Mouse (Mus musculus) erythroblast, embryonic 14.5 days (primary cell): ENCODE data around the gene Fgfr2. TPM values are rescaled to one million over a fixed set of nuclear protein-coding genes. Genes with fewer than 3 reads are reported as not detected.

ENCODE experiments used
- H3K27me3 ChIP-seq: 2 replicates; pipeline ENCODE4 v1.6.1; 2012; ENCODE audit warnings: inconsistent platforms; ENCODE audit not compliant: control insufficient read depth
- H3K36me3 ChIP-seq: 2 replicates; pipeline ENCODE4 v1.6.1; 2012; ENCODE audit warnings: mild to moderate bottlenecking, inconsistent platforms; ENCODE audit not compliant: control insufficient read depth
- H3K4me1 ChIP-seq: 2 replicates; pipeline ENCODE4 v1.6.1; 2012; ENCODE audit warnings: inconsistent platforms; ENCODE audit not compliant: control insufficient read depth
- H3K4me3 ChIP-seq: replicated peaks from 2 replicates; pipeline ENCODE3; 2012; ENCODE audit warnings: moderate library complexity, mild to moderate bottlenecking, inconsistent platforms
- H3K9me3 ChIP-seq: 2 replicates; pipeline ENCODE4 v1.6.1; 2012; ENCODE audit warnings: low read length, inconsistent platforms, mixed read lengths; ENCODE audit not compliant: control insufficient read depth
- GATA1 ChIP-seq: IDR thresholded peaks from 2 replicates; pipeline ENCODE4 v1.6.1; 2012; ENCODE audit warnings: low read length, inconsistent platforms, mixed read lengths
- TAL1 ChIP-seq: IDR thresholded peaks from 3 replicates; pipeline ENCODE4 v1.6.1; 2012; ENCODE audit warnings: low read length, inconsistent platforms, mixed read lengths
- polyA plus RNA-seq: library from polyadenylated mRNA; stranded (reverse); fragments of >175 nt; gene quantifications from 2 replicates; pipeline ENCODE4 v1.2.3, GENCODE M21; 2012

Fgfr2 gene
- polyA plus RNA-seq, 1 experiment: not detected

DNA sequence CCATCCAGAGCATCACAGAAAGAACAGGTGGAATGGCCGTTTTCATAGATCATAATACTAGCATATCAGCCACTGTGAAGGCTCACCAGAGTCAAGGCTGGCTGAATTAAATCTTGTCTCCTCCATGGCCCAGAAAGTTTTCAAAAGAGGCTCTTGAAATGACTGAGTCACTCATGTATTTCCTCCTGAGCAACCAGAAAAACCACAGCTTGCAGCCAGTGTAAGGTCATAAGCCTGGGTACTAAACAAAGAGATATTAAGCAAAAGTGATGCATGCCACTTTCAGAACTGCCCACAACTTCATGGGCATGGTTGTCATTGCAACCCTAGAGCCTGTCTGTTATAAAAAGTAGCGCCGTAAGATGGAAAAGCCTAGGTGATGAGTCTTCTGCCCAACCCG is 694.8 kb downstream of the Fgfr2 start:
- Histone ChIP-seq H3K36me3 (no peaks in the 10 kb centered on the region), H3K9me3 (peaks cover 5% of the 10 kb centered on the region), H3K27me3 (no peaks in the 10 kb centered on the region; the same call in 1 of the 2 replicates), H3K4me1 (no peaks in the 10 kb centered on the region), H3K4me3 (no peak overlapping the region)
- TF ChIP-seq GATA1 (no peak), TAL1 (no peak)

DNA sequence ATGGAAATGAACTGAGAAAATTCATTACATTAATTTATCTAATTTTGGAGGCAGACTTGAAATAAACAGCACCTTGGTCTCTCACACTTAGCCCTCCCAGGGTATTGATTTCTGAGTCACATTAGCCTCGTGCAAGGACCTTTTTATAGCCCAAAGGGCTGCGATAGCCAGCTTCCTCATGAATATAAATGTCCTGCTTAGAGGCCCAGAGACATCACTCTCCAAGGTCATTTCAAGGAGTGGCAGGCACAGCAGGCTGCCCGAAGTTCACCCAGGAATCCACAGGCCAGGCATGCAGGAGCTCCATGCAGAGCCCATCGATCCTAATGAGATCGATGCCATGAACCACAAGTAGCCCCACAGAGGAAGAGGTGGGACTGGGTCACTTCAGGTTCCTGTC is 697.1 kb downstream of the Fgfr2 start:
- Histone ChIP-seq H3K4me3 (no peak overlapping the region), H3K9me3 (peaks cover under 1% of the 10 kb centered on the region), H3K4me1 (no peaks in the 10 kb centered on the region), H3K27me3 (no peaks in the 10 kb centered on the region; the same call in 1 of the 2 replicates), H3K36me3 (no peaks in the 10 kb centered on the region)
- TF ChIP-seq TAL1 (no peak), GATA1 (no peak)

DNA sequence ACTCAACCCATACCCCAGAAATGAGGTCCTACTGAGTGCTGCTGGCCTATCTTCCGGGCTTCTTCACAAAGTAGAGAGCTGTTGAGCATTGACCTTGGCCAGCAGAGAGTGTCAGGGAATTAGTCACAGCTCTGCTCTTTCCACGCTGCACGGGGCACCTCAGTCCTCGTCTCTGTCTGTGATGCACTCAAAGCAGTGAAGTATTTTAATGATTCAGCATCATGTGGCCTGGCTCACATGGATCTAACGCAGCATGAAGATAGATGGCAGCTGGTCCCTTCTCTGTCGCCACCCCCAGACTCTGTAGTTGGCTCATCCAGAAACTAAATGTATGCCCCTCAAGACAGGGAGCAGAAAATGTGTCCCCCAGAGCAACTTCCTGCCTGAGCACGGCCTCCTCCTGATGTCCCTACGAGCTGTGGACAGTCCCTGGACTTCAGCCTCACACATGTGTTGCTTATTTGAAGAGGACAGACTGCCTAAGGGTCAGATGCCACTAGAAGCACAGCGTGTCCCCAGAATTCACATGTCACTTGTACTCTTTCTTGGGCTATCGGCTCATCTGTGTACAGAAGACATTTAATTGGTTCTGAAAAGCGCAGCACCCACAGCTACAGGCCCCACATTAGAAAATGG is 697.7 kb downstream of the Fgfr2 start:
- no peaks in the 10 kb centered on the region for H3K27me3 ChIP-seq
- no peaks in the 10 kb centered on the region for H3K36me3 ChIP-seq
- no peaks in the 10 kb centered on the region for H3K9me3 ChIP-seq
- H3K4me1 ChIP-seq: no peaks in the 10 kb centered on the region
- TF ChIP-seq TAL1 (no peak), GATA1 (no peak)
- no peak overlapping the region for H3K4me3 ChIP-seq

DNA sequence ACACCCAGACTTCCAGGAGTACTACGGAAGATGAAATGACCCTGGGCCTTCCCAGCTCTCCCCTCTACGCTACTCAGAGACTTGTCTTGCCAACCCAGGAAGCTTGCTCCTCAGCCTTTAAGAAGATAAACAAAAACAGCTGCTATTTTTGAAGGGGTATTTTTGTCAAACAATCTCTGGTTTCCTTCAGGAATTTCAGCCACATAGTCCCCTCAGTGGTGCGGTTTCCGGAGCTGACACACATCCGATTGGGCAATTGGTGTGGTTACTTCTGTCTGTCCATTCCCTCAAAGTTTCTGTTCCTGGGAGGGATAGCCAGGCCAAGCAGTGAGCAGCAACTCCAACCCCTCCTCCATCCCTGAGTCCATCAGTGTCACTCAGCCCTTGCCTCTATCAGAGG is 699.6 kb downstream of the Fgfr2 start:
- Histone ChIP-seq H3K4me1 (no peaks in the 10 kb centered on the region), H3K27me3 (no peaks in the 10 kb centered on the region), H3K4me3 (no peak overlapping the region), H3K36me3 (no peaks in the 10 kb centered on the region), H3K9me3 (no peaks in the 10 kb centered on the region)
- TF ChIP-seq TAL1 (no peak), GATA1 (no peak)

DNA sequence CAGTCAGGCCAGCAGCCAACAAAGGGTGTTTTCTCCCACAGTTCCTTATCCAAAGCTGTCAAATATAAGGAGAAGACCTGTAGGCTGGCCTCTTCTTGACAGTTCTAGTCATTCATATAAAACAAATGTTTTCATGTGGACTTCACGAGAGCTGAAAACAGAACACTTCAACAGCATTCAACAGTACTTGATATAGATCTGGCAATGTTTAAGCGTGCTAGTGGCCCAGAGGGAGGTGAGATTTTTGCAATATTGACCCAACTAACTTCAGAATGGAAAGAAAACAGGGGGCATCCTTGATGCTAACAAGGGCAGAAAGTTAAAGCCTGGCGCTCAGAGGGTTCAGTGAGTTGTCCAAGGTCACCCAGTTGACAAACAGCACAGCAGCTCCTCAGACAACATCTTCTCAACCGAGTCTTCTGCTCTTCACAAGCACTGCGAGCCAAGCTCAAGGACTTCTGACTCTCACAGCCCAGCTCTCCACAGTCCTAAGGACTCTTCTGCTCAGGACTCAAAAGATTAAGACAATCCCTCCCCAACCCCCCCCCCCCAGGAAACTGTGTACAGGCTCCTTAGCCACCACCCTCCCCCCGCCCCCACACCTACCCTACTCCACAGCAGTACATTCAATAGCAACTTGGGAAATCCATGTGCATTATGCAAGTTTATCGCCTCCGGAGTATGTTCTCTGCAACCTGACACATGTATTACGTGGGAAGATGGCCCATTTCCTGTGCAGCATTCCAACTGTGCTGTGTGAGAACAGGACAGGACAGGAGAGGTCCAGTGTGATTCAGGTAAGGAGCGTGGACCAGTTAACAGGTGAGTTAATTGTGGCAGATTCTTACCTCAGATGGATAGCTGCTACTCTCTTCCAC is 703.5 kb downstream of the Fgfr2 start:
- no peaks in the 10 kb centered on the region for H3K4me1 ChIP-seq
- H3K4me3 ChIP-seq: no peak overlapping the region
- H3K36me3 ChIP-seq: no peaks in the 10 kb centered on the region
- no peak for TF ChIP-seq GATA1
- no peak for TF ChIP-seq TAL1
- no peaks in the 10 kb centered on the region for H3K27me3 ChIP-seq
- no peaks in the 10 kb centered on the region for H3K9me3 ChIP-seq

DNA sequence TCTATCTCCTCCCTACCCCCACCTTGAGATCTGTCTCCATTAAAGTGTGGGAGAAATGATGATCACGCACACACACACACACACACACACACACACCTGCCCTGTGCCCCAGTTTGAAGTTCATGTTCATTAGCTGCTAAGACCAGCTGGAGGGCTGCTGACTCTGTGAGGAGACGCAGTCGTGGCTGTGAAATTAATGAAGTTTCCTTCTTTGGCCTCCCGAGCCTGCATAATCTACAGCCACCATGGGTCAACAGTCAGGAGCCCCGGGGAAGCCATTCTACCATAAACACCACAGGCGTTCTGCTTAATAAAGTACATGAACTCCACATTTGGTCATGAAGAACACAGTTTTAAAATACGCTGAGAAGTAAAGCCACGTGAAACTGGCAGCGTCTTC is 706.3 kb downstream of the Fgfr2 start:
- Histone ChIP-seq H3K9me3 (no peaks in the 10 kb centered on the region), H3K27me3 (no peaks in the 10 kb centered on the region), H3K4me3 (no peak overlapping the region), H3K4me1 (no peaks in the 10 kb centered on the region), H3K36me3 (no peaks in the 10 kb centered on the region)
- no peak for TF ChIP-seq TAL1
- no peak for TF ChIP-seq GATA1

DNA sequence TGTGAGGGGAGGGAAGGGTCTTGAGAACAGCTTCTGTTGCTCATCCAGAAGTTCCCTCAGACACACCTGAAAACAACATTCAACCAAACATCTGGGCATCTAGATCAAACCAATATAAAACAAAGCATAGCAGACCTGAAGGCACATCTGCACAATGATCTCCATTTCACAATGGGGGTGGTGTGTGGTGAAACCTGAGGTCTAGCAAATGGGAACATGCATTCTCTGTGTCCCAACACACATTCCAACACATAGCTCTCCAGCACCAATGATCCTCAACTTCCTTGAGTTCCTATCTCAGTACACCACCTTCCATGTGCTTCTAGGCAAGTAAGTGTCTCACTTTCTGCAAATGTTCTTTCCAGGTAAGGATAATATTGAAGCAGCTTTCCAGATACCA is 707.3 kb downstream of the Fgfr2 start:
- H3K9me3 ChIP-seq: no peaks in the 10 kb centered on the region
- no peaks in the 10 kb centered on the region for H3K27me3 ChIP-seq
- TF ChIP-seq TAL1 (no peak), GATA1 (no peak)
- no peaks in the 10 kb centered on the region for H3K4me1 ChIP-seq
- no peak overlapping the region for H3K4me3 ChIP-seq
- H3K36me3 ChIP-seq: no peaks in the 10 kb centered on the region

DNA sequence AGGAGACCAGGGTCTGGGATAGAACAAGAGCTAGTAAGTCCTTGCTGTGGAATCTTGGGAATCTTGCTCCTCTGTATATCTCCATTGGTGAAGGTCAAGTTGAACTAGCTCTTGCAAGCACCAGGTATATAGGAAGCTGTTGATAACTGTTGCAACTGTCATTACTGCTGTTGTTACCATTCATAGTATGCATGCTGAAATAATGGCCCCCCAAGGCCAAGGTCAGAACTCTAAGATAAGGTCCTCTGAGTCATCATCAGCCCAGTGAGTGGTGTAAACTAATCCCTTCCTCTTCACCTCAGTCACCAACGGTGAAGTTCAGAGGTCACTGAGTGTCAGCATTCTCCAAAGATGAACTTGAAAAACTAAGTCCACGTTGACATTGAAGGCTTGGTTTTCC is 710.6 kb downstream of the Fgfr2 start:
- H3K9me3 ChIP-seq: no peaks in the 10 kb centered on the region
- no peaks in the 10 kb centered on the region for H3K4me1 ChIP-seq
- TF ChIP-seq GATA1 (no peak), TAL1 (no peak)
- H3K36me3 ChIP-seq: no peaks in the 10 kb centered on the region
- H3K4me3 ChIP-seq: no peak overlapping the region
- no peaks in the 10 kb centered on the region for H3K27me3 ChIP-seq

DNA sequence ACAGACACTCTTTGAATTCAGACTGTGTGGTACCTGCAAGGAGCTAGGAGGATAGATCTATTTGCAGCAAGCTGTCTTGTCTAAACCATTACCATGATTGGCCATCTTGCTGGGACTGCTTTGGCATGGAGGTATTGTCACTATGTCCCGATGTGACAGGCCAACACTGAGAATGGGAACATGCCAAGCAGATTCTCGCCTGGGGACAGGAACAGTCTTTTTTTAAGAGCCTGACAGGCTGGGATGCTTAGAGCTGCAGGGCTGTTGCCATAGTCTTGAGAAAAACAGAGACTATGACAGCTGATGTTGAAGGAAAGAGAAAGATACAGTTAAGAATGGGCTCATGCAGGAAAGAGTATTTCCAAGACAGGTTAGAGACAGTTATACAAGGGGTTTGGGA is 711.4 kb downstream of the Fgfr2 start:
- no peak for TF ChIP-seq GATA1
- TF ChIP-seq TAL1: no peak
- H3K4me1 ChIP-seq: no peaks in the 10 kb centered on the region
- H3K36me3 ChIP-seq: no peaks in the 10 kb centered on the region
- H3K9me3 ChIP-seq: no peaks in the 10 kb centered on the region
- H3K4me3 ChIP-seq: no peak overlapping the region
- no peaks in the 10 kb centered on the region for H3K27me3 ChIP-seq

DNA sequence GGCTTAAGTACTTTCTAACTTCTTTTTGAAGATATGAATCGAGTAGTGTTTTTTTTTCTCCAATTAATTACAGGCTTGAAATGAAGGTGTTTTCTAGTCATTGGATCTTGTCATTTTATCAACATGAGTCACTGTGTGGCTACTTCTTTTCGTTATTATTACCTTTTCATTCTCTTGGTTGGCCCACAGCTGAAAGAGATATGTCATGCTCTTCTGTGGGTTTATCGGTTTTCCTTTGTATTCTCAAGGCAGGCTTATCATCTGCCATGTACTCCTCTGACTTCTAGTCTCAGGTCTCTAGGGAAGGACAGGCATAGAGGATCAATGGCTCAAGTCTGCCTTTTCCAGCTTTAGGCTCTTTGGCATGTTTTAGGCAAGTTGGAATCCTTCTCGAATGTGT is 712.2 kb downstream of the Fgfr2 start:
- H3K4me1 ChIP-seq: no peaks in the 10 kb centered on the region
- no peak overlapping the region for H3K4me3 ChIP-seq
- no peaks in the 10 kb centered on the region for H3K27me3 ChIP-seq
- H3K36me3 ChIP-seq: no peaks in the 10 kb centered on the region
- no peak for TF ChIP-seq GATA1
- no peak for TF ChIP-seq TAL1
- no peaks in the 10 kb centered on the region for H3K9me3 ChIP-seq
